In the genomic region with DNA sequence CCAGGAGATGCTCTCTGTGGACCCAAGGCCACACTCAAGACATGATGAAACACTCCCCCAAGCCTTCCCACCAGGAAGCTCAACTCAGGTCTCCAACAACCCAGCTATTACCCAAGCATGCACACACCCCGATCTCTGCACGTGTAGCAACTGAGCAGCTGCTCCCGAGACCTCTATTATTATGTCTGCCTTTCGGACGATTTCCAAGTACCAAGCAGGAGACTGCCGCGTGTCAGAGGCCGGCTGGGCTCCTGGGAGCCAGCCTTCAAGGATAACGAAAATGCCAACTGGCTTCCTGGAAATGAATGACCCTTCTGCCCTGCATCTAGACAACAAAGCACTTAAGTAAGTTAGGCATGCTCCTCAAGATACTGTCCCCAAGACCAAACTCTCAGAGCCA, we compare ENCODE assay signal across 8 mouse cellular contexts. TPM values are rescaled to one million over a fixed set of nuclear protein-coding genes. Genes with fewer than 3 reads are reported as not detected.
DNase-seq lines count a peak whose midpoint lies in the region; ATAC-seq and TF ChIP-seq lines count a peak whose summit lies in the region.

No protein-coding gene starts in this region.

- H3K9ac ChIP-seq in heart, embryonic 15.5 days, result peak overlapping the region; percentile 82; the same call in 1 of the 2 replicates
- H3K9ac ChIP-seq in lung, postnatal 0 days (replicated peaks; ENCODE audit: low read depth), result no peak overlapping the region

- peaks cover 10% of the 10 kb centered on the region for H3K36me3 ChIP-seq in heart, embryonic 15.5 days
- no peaks in the 10 kb centered on the region; the same call in 1 of the 2 replicates for H3K36me3 ChIP-seq in lung, postnatal 0 days (ENCODE audit: insufficient read depth, low read length)

- peak overlapping the region; percentile 11; the same call in 1 of the 2 replicates for H3K27ac ChIP-seq in cerebellum, adult 2 months (ENCODE audit: insufficient read depth, low read length)
- peak overlapping the region; percentile 90; the same call in 1 of the 2 replicates for H3K27ac ChIP-seq in heart, embryonic 15.5 days
- H3K27ac ChIP-seq in lung, postnatal 0 days (ENCODE audit: low read length), result peak overlapping the region; percentile 79; the same call in 1 of the 2 replicates

- no peaks in the 10 kb centered on the region for H3K9me3 ChIP-seq in heart, embryonic 15.5 days (replicated peaks)
- no peaks in the 10 kb centered on the region for H3K9me3 ChIP-seq in lung, postnatal 0 days (ENCODE audit: low read length)

- WGBS in cerebellum, adult 2 months, result 5% methylated on average over 9 of the region's 9 CpGs
- WGBS in heart, embryonic 15.5 days, result 34% methylated on average over 9 of the region's 9 CpGs
- WGBS in lung, postnatal 0 days, result 14% methylated on average over 9 of the region's 9 CpGs

- H3K4me1 ChIP-seq in cerebellum, adult 2 months (ENCODE audit: control insufficient read depth, insufficient read depth, low read length), result peaks cover 4% of the 10 kb centered on the region
- H3K4me1 ChIP-seq in heart, embryonic 15.5 days (replicated peaks), result peaks cover 27% of the 10 kb centered on the region
- peaks cover 5% of the 10 kb centered on the region for H3K4me1 ChIP-seq in lung, postnatal 0 days (ENCODE audit: insufficient read depth, low read depth, low read length)

- H3K4me2 ChIP-seq in heart, embryonic 15.5 days, result peak overlapping the region; percentile 83
- H3K4me2 ChIP-seq in lung, postnatal 0 days (replicated peaks; ENCODE audit: low read depth, low read length), result peak overlapping the region; percentile 82; the same call in 1 of the 2 replicates

- TF ChIP-seq EP300 in lung, postnatal 0 days (IDR thresholded peaks at IDR 0.05), result no peak

- no peak for TF ChIP-seq POLR2A in cerebellum, adult 2 months (IDR thresholded peaks at IDR 0.05; ENCODE audit: borderline replicate concordance, insufficient read depth, low read length)

- TF ChIP-seq CTCF in cerebellum, adult 2 months (IDR thresholded peaks at IDR 0.05; ENCODE audit: borderline replicate concordance, insufficient read depth, low read depth, low read length), result no peak
- no peak for TF ChIP-seq CTCF in lung, postnatal 0 days (IDR thresholded peaks at IDR 0.05)

- peak overlapping the region; percentile 81 for H3K4me3 ChIP-seq in cerebellum, adult 2 months (replicated peaks; ENCODE audit: insufficient read depth, low read depth, low read length)
- H3K4me3 ChIP-seq in heart, embryonic 15.5 days, result peak overlapping the region; percentile 85
- no peak overlapping the region for H3K4me3 ChIP-seq in lung, postnatal 0 days (ENCODE audit: low read depth, low read length)

- H3K27me3 ChIP-seq in cerebellum, adult 2 months (ENCODE audit: control insufficient read depth, insufficient read depth, low read length), result no peaks in the 10 kb centered on the region
- H3K27me3 ChIP-seq in heart, embryonic 15.5 days, result no peaks in the 10 kb centered on the region
- H3K27me3 ChIP-seq in lung, postnatal 0 days (replicated peaks; ENCODE audit: insufficient read depth, low read length), result no peaks in the 10 kb centered on the region

- ATAC-seq in heart, embryonic 15.5 days (replicated peaks; ENCODE audit: insufficient number of reproducible peaks, insufficient read depth, low FRiP score, low read depth), result no peak
- ATAC-seq in lung, postnatal 0 days, result no peak

- peak; percentile 29 to 39 for DNase-seq in cerebellum, adult 2 months
- no peak for DNase-seq in cerebellum, adult 9-11 months
- peak; percentile 59 for DNase-seq in adrenal gland, postnatal 14 days
- peak; percentile 50 for DNase-seq in lung, postnatal 0 days (ENCODE audit: low spot score)
- no peak for DNase-seq in frontal cortex, postnatal 14 days (ENCODE audit: low spot score in 2 of 2)
- DNase-seq in spleen, postnatal 10 days (ENCODE audit: low spot score in 2 of 2), result no peak
- no peak for DNase-seq in cerebellum, adult 9-10 months

RNA-seq across cellular contexts. Expression of a gene that starts 2.1 kb away (rescaled TPM):
- 47.0 and 47.6 TPM in 2 replicates for polyA plus RNA-seq in cerebellum, adult 2 months (2012; rRNA removed)
- total RNA-seq in adrenal gland, postnatal 14 days (2021), result 61.7 and 69.6 TPM in 2 replicates
- polyA plus RNA-seq in heart, embryonic 15.5 days (2015; fragmentation: Nextera tagmentation; extraction: Ambion mirVana), result 47.3 and 57.5 TPM in 2 replicates
- 31.9 and 36.1 TPM in 2 replicates for polyA plus RNA-seq in lung, postnatal 0 days (2015; fragmentation: Nextera tagmentation; extraction: Ambion mirVana)

Comparison
In these comparisons a context has a peak if more than half of its experiments do, and no peak if none do; other contexts are left out.
1. DNase-seq: peak in cerebellum, adult 2 months (2 of 2), adrenal gland, postnatal 14 days (single experiment) and lung, postnatal 0 days (single experiment); none in cerebellum, adult 9-11 months (single experiment), frontal cortex, postnatal 14 days (0 of 2), spleen, postnatal 10 days (0 of 2) and cerebellum, adult 9-10 months (single experiment).
2. H3K27ac ChIP-seq: peak in every context shown above with its lines; median percentile 90 in heart, embryonic 15.5 days; 79 in lung, postnatal 0 days; 11 in cerebellum, adult 2 months.